Mouse (Mus musculus): Measurements from ENCODE around the gene March9.
"Not testable (repeated sequence)": the region's sequence is repeated elsewhere in the genome, so short reads cannot be mapped to it uniquely, and the experiment has no call there.

Gene March9

DNA sequence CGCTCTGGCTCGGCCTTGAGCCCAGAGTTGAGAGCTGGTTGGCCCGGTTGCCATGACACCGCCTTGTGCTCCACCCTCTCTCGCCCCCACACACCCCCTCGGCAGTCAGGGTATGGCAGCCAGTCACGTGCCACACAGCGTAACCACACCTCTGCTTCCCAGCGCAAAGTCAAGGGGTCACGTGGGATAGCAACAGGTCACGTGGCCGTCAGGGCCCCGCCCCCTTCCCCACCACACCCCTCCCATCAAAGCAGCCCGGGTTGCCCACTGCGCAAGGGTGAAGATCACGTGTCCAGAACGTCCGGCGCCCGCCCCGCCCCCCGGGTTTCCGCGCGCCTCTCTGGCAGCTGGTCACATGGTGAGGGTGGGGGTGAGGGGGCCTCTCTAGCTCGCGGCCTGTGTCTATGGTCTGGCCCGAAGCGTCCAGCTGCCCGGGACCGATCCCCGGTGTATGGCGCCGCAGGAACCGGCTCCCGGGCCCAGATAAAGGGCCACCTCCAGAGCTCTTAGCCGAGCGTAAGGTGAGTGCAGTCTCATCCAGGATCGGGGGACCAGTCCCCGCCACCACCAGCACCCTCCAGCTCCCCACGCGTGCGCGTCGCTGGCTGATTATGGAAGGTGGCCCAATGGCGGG, 3.4 kb upstream of the March9 start, which contains the start of gene Cdk4:
Gene Cdk4 (plus strand): TSS at position 296 of the 634 bp plus-strand sequence.
- DNase-seq (ENCODE audit: low spot score in 2 of 2): peak; percentile 99

DNA sequence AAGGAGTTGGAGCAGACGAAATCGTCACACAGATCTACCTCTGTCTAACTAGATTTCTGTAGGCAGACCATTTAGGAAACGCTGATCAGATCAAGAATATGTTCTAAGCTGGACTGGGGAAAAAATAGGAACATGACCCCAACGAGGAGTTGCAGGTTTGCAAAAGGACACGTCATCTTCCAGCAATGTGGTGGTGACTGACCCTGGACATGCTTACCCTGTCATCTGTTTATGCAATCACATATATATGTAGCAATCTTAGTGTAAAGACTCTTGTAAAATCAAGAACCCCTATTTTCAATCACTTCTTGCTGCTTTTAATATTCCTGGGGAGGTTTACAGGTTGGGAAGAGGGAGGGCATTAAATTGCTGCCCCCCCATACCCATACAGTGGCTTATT, 2.5 kb upstream of the March9 start:
- no peak for DNase-seq (ENCODE audit: low spot score in 2 of 2)

DNA sequence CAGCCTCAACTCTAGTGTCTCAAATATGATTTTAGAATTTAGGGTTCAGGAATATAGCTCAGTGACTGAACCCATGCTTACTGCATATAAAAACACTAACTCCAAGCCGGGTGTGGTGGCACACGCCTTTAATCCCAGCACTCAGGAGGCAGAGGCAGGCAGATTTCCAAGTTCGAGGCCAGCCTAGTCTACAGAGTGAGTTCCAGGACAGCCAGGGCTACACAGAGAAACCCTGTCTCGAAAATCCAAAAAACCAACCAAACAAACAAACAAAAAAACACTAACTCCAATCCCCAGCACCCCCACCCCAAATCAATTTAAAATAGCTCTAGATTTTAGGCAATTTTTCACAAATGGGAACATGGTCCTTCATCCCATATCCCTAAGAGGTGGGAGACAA, 2.1 kb upstream of the March9 start:
- not testable (repeated sequence) for DNase-seq (ENCODE audit: low spot score in 2 of 2)

- no peak for DNase-seq (ENCODE audit: low spot score in 2 of 2)
Observed at GRCm38 (mm10) chr10:127061513-127061912, 1.5 kb upstream of the March9 start.

DNA sequence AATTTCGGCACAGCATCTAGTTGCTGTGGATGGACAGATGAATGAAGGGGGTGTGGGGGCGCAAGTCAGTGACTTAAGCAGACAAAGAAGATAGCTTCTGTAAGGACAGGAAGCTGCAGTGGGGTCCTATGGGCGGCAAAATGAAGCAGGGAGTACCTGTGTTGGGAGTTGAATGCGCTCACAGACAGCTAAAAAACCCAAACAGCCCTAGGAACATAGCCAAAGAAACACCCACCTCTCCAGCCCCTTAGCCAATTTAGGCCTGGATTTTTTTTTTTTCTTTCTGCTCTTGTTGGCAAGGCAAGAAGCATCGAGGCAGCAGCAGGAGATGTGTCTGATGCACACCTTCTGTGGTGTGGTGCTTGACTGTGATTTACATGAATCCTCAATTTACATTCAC, 1.1 kb upstream of the March9 start:
- no peak for DNase-seq (ENCODE audit: low spot score in 2 of 2)

GRCm38 (mm10) chr10:127059174-127059967, 613 bp downstream of the March9 start:
- peak in 1 of 2 experiments; percentile 54 for DNase-seq (ENCODE audit: low spot score in 2 of 2)

- no peak for DNase-seq (ENCODE audit: low spot score in 2 of 2)
Observed at GRCm38 (mm10) chr10:127058708-127059107, 1.3 kb downstream of the March9 start.

DNA sequence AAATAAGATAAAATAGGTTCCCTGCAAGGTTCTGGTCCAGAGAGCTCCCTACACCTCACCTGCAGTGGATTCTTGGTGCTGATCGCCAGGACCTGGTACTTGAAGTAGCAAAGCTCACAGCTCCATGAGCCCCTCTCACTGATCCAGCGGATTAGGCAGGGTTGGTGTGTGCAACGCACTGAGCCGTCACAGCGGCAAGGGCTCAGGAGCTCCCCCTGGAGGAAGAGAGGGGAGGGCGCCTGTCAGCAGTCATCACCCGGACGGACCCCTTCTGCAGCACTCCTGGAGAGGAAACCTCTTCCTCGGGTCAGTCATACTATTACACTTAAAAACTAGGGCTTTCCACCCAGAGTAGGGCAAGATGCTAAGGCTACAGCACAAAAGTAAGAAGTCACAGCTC, 1.8 kb downstream of the March9 start:
- peak in 1 of 2 experiments; percentile 74 for DNase-seq (ENCODE audit: low spot score in 2 of 2)

DNA sequence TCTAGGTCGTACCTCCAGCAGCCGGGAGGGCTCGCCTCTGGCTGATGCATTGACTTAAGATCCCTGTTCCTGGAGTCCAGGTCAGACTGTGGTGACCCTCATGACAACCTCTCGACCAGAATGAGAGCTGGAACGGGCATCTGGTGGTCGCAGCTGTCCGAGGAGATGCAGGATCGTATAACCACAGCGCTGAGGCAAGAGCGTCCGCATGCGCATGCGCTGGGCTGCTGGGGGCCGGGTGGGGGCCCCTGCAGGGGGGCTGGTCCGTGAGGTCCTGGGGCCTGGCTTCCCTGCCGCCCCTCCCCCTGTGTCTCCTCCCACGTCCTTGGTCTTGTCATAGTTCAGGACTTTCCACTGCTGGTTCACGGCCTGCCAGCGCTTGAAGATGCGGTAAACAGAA, 3.5 kb downstream of the March9 start:
- DNase-seq (ENCODE audit: low spot score in 2 of 2): no peak

- no peak for DNase-seq (ENCODE audit: low spot score in 2 of 2)
Observed at GRCm38 (mm10) chr10:127055406-127055805, 4.6 kb downstream of the March9 start.

GRCm38 (mm10) chr10:127054646-127055045, 5.3 kb downstream of the March9 start:
- DNase-seq (ENCODE audit: low spot score in 2 of 2): no peak

- no peak for DNase-seq (ENCODE audit: low spot score in 2 of 2)
Observed at GRCm38 (mm10) chr10:127050119-127050474, 9.9 kb downstream of the March9 start.

- no peak for DNase-seq (ENCODE audit: low spot score in 2 of 2)
Observed at GRCm38 (mm10) chr10:127049395-127050118, 10.4 kb downstream of the March9 start.

DNA sequence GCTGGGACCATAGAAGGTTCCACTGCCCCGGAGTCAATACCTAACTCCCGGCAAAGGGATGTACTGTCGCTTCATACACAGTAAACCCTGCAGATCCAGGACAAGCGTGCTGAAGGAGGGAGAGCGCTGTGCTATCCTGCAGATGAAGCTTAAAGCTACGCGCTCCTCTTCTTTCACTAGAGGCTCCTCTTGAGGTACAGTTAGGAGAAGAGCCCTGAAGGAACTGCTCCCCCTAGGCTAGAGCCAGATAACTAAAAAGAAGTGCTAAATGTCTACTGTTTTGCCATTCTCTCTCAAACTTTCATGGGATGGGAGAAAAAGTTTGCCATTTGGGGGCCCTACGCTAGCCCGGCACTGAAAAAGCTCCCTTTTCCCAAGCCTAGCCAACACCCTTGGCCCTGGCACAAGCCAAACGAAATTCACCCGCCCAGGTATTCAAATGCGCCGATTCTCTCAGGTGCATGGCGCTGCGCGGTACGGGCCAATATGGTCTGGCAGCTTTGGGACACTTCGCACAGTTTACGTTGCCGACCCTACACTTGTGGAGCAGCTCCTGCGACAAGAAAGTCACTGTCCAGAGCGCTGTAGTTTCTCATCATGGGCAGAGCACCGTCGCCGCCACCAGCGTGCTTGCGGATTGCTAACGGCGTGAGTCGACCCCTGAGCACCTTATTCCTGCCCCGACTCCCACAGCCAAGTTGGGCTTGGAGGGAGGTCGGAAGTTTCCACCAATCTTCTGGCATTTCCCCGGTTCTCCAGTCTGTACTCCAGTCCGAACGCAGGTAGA, 11.2 kb downstream of the March9 start:
- DNase-seq (ENCODE audit: low spot score in 2 of 2): no peak

DNA sequence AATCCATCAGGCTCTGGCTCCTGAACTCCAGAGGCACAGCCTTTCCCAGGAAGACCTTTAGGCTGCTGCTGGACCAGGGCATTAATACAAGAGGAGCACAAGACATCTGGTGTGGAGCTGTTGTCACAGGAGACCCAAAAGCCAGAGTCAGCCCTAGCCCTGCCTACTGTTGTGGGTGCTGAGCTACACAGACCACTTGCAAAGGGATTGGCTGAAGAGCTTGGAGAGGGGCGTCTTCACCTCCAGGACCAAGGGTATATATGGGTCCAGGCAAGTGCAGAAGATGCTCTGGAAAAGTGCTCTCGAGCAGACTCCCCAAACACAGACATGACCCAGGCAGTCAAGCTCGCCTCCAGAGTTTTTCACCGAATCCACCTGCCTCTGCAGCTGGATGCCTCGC, 12.0 kb downstream of the March9 start, which contains the start of gene Cyp27b1:
Gene Cyp27b1 (plus strand): TSS at position 297 of the 400 bp plus-strand sequence.
- no peak for DNase-seq (ENCODE audit: low spot score in 2 of 2)

DNA sequence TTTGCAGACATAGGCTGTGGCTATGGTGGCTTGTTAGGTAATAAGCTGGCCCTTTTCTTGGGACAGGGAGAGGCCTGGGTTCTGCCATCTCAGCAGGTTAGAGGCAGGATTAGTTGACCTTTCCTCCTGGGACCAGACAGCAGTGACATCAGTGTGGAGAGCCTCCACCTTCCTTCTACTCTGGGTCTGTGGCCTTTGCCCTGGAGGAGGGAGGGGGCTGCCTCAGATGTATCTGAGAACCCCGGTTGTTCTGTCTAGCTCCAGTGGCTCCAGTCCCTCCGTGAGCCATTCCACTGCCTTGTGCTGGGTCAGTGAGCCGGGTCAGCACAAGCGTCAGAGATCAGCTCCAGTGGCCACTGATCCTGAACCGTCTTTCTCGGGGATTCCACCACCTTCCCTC, 16.8 kb downstream of the March9 start:
- DNase-seq (ENCODE audit: low spot score in 2 of 2): no peak

DNA sequence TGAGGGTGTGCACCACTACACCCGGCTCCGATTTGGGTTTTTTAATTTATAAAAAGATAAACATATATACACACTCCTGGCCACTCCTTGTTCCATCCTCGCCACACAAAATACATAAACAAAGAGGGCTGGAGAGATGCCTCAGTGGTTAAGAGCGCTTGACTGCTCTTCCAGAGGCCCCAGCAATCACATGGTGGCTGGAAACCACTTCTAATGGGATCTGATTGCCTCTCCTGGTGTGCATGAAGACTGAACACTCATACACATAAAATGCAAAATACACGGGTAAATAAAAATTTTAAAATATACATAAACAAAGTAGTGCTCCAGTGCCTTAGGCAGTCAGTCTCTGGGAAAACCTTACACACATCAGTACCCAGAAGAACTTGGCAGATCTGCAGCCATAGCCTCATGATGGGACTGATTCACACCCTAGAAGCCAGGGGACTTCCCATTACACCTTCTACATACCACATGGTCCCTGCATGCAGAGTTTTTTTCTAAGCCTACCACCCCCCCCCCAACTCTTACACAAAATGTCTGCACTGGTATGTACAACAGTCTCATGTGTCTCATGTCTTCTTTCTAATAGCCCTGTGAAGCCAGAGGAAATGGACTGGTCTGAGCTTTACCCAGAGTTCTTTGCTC, 17.4 kb downstream of the March9 start:
- no peak for DNase-seq (ENCODE audit: low spot score in 2 of 2)

DNA sequence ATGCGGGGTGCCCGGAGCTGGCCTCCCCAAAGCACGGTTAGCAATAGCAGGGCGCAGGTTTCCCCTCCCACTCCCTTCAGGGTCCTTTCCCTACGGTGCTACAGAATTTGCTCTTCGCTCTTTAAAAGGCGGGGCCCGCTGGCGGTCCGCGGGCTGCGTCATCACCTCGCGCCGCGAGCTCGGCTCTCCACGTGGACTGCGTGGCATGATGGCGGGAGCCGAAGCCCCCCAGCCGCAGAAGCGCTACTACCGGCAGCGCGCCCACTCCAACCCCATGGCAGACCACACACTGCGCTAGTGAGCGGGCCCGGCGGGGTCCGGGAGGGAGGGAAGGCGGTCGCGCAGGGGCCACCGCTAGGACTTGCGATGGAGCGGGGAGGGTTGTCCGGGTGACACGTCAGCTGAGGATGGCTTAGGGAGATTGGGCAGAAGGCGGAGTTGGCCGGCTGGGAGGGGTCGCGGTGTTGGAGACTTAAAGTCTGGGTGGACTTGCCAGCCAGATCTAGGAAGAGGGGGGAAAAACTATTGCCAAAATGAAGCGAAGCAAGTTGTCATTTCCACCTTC, 18.1 kb downstream of the March9 start:
- DNase-seq (ENCODE audit: low spot score in 2 of 2): peak; percentile 83 to 89

GRCm38 (mm10) chr10:127041274-127041766, 18.7 kb downstream of the March9 start, which contains the start of the genes Mettl1 and Eef1akmt3:
Gene Mettl1 (plus strand): TSS chr10:127041414.
Gene Eef1akmt3 (minus strand): TSS chr10:127041513.
- peak in 1 of 2 experiments; percentile 42 for DNase-seq (ENCODE audit: low spot score in 2 of 2)

DNA sequence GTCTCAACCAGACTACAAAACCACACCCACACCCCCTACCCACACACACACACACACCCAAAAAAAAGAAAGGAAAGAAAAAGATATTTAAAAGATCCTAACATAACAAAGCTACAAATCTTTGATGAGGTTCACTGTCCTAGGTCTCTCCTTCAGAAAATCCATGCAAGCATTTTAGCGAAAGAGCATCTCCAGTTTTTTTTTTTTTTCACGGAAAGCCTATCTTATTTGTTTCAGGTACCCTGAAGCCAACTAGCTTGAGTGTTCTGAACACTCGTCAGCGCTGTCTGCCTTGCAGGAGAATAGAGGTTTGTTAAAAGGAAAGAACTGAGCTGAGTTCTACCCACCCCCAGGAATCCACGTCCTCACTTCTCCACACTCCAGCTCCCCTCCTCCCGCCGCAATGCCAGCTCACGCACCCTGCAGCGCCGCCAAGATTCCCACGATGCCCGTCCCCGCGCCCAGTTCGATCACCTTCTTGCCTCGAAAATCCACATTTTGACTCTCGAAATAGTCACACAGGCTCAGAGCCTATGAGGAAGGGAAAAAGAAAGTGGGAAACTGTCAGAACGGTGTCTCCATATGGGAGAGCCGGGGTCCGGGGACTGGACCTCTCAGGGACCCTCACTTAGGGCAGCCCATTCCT, 19.3 kb downstream of the March9 start:
- DNase-seq (ENCODE audit: low spot score in 2 of 2): no peak

All from frontal cortex, postnatal 10 days (tissue).